21 mouse cellular contexts compared by ENCODE assay signal in the genomic region with DNA sequence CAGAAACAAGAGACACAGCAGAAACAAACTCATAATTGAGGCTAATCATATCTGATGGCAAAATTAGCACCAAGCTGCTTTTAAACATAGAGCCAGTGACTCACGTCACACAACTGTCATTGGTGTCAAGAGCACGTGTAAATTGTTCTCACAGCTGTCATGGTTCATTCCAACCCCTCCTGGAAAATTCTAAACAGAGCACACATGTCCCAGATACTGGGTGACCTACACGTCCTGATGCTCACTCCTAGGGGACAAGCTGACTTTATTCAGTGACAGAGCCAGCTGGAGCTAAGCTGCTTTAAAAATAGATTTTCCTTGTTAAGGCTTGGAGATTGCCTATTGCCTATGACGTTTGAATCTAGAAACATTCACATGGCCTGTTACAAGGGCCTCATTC.
DNase-seq lines count a peak whose midpoint lies in the region; ATAC-seq lines count a peak whose summit lies in the region.
"Had no signal": no experiment of that assay in that cellular context is flagged by ENCODE, and none has a peak within 500 bp of the region (broad histone marks: within the 10 kb centered on the region; RNA-seq: fewer than 3 reads in every experiment).

No protein-coding gene starts in this region.

- H3K4me3 ChIP-seq in heart, embryonic 12.5 days: no peak overlapping the region
- H3K4me3 ChIP-seq in limb, embryonic 15.5 days: no peak overlapping the region
- H3K4me3 ChIP-seq: embryonic facial prominence, embryonic 13.5 days; forebrain, embryonic 12.5 days; hindbrain, embryonic 12.5 days; neural tube, embryonic 13.5 days had no signal

- H3K4me2 ChIP-seq in heart, embryonic 12.5 days: no peak overlapping the region
- H3K4me2 ChIP-seq in limb, embryonic 15.5 days: no peak overlapping the region
- H3K4me2 ChIP-seq: embryonic facial prominence, embryonic 13.5 days; forebrain, embryonic 12.5 days; hindbrain, embryonic 12.5 days; liver, embryonic 11.5 days; lung, embryonic 14.5 days; neural tube, embryonic 13.5 days had no signal

- H3K9me3 ChIP-seq in heart, embryonic 12.5 days (replicated peaks): 0 out of 2 replicates have a peak, but pooled peaks cover 3% of the 10 kb centered on the region
- no peaks in the 10 kb centered on the region for H3K9me3 ChIP-seq in limb, embryonic 15.5 days
- H3K9me3 ChIP-seq: hindbrain, embryonic 12.5 days had no signal

- no peaks in the 10 kb centered on the region for H3K27me3 ChIP-seq in heart, embryonic 12.5 days (replicated peaks)
- H3K27me3 ChIP-seq in limb, embryonic 15.5 days: no peaks in the 10 kb centered on the region
- H3K27me3 ChIP-seq: embryonic facial prominence, embryonic 13.5 days; forebrain, embryonic 12.5 days; hindbrain, embryonic 12.5 days; neural tube, embryonic 13.5 days had no signal

- DNase-seq in gastrocnemius, adult 18-20 months (ENCODE audit: low spot score): peak; percentile 34
- DNase-seq in gastrocnemius, postnatal 36 days: no peak
- DNase-seq in brain, adult 2 months (ENCODE audit: low read depth, low spot score): peak; percentile 57
- DNase-seq in natural killer cell, adult 2 months (ENCODE audit: low spot score in 2 of 2): no peak
- no peak for DNase-seq in ovary, postnatal 36 days (ENCODE audit: low spot score)
- DNase-seq in kidney, adult 18-20 months: no peak
- DNase-seq: cerebellum, adult 11 months; kidney, postnatal 14 days; layer of hippocampus, adult 9-11 months; lung, embryonic 14.5 days; spleen, adult 18-20 months; thymus, postnatal 36 days had no signal

- 20% methylated on average over 4 of the region's 4 CpGs for WGBS in heart, embryonic 12.5 days
- 67% methylated on average over 4 of the region's 4 CpGs for WGBS in limb, embryonic 15.5 days

- no peaks in the 10 kb centered on the region for H3K36me3 ChIP-seq in heart, embryonic 12.5 days
- no peaks in the 10 kb centered on the region for H3K36me3 ChIP-seq in limb, embryonic 15.5 days
- H3K36me3 ChIP-seq: embryonic facial prominence, embryonic 13.5 days; forebrain, embryonic 12.5 days; hindbrain, embryonic 12.5 days; neural tube, embryonic 13.5 days had no signal

- ATAC-seq in heart, embryonic 12.5 days (ENCODE audit: insufficient number of reproducible peaks, low FRiP score): peak; percentile 72
- 0 out of 2 replicates have a peak, but pooled peaks have one; percentile 35 for ATAC-seq in limb, embryonic 15.5 days (ENCODE audit: insufficient number of reproducible peaks, low FRiP score, low TSS enrichment, low read depth)
- ATAC-seq: intestine, embryonic 16.5 days; midbrain, embryonic 16.5 days had no signal

- H3K4me1 ChIP-seq in heart, embryonic 12.5 days (replicated peaks): peaks cover 26% of the 10 kb centered on the region
- H3K4me1 ChIP-seq in limb, embryonic 15.5 days: no peaks in the 10 kb centered on the region; the same call in 1 of the 2 replicates
- H3K4me1 ChIP-seq: neural tube, embryonic 13.5 days had no signal

- H3K27ac ChIP-seq in heart, embryonic 12.5 days (ENCODE audit: poor library complexity, severe bottlenecking): peak overlapping the region; percentile 69
- no peak overlapping the region for H3K27ac ChIP-seq in limb, embryonic 15.5 days
- H3K27ac ChIP-seq: embryonic facial prominence, embryonic 13.5 days; forebrain, embryonic 12.5 days; hindbrain, embryonic 12.5 days; neural tube, embryonic 13.5 days had no signal

- H3K9ac ChIP-seq in heart, embryonic 12.5 days: no peak overlapping the region
- H3K9ac ChIP-seq in limb, embryonic 15.5 days: no peak overlapping the region
- H3K9ac ChIP-seq: embryonic facial prominence, embryonic 13.5 days; forebrain, embryonic 12.5 days; hindbrain, embryonic 12.5 days; lung, embryonic 14.5 days; neural tube, embryonic 13.5 days had no signal

- intact Hi-C loops in gastrocnemius, postnatal 36 days (cut with DNase I): no loop called here

Comparison
In these comparisons a context has a peak if more than half of its experiments do, and no peak if none do; other contexts are left out.
1. DNase-seq: peak in gastrocnemius, adult 18-20 months (single experiment) and brain, adult 2 months (single experiment); none in gastrocnemius, postnatal 36 days (0 of 2), natural killer cell, adult 2 months (0 of 2), ovary, postnatal 36 days (single experiment) and kidney, adult 18-20 months (single experiment).